Mouse (Mus musculus) right cerebral cortex, postnatal 14 days (tissue): ENCODE data around the gene Spsb4.

Experiments used
- DNase-seq: peaks from one replicate; pipeline ENCODE4 v3.0.0; 2022

Spsb4 gene

GRCm38 (mm10) chr9:97018677-97019147, at the start of gene Spsb4:
TSS of gene Spsb4 (minus strand) at chr9:97018843.
- peak; percentile 72 for DNase-seq

GRCm38 (mm10) chr9:97067761-97068160, 49.1 kb upstream of the Spsb4 start:
- DNase-seq = no peak

GRCm38 (mm10) chr9:97065885-97066284, 47.2 kb upstream of the Spsb4 start:
- DNase-seq = no peak

GRCm38 (mm10) chr9:97065216-97065615, 46.6 kb upstream of the Spsb4 start:
- DNase-seq = no peak

GRCm38 (mm10) chr9:97064161-97064560, 45.5 kb upstream of the Spsb4 start:
- DNase-seq = no peak

- DNase-seq = no peak
Measured at GRCm38 (mm10) chr9:97061696-97062095, 43.1 kb upstream of the Spsb4 start.

GRCm38 (mm10) chr9:97056541-97057338, 38.1 kb upstream of the Spsb4 start:
- no peak for DNase-seq

GRCm38 (mm10) chr9:97055906-97056305, 37.3 kb upstream of the Spsb4 start:
- DNase-seq = no peak

GRCm38 (mm10) chr9:97051176-97051575, 32.5 kb upstream of the Spsb4 start:
- no peak for DNase-seq

GRCm38 (mm10) chr9:97046240-97046639, 27.6 kb upstream of the Spsb4 start:
- DNase-seq = no peak

GRCm38 (mm10) chr9:97041633-97042032, 23.0 kb upstream of the Spsb4 start:
- no peak for DNase-seq

GRCm38 (mm10) chr9:97038010-97038409, 19.4 kb upstream of the Spsb4 start:
- DNase-seq = no peak

GRCm38 (mm10) chr9:97036656-97037055, 18.0 kb upstream of the Spsb4 start:
- DNase-seq = no peak

GRCm38 (mm10) chr9:97027361-97027760, 8.7 kb upstream of the Spsb4 start:
- DNase-seq = no peak

- DNase-seq = no peak
Measured at GRCm38 (mm10) chr9:97026006-97026405, 7.4 kb upstream of the Spsb4 start.

GRCm38 (mm10) chr9:97024451-97024850, 5.8 kb upstream of the Spsb4 start:
- no peak for DNase-seq

GRCm38 (mm10) chr9:97022948-97023347, 4.3 kb upstream of the Spsb4 start:
- no peak for DNase-seq

- DNase-seq = no peak
Measured at GRCm38 (mm10) chr9:97022371-97022770, 3.7 kb upstream of the Spsb4 start.

- no peak for DNase-seq
Measured at GRCm38 (mm10) chr9:97020152-97020551, 1.5 kb upstream of the Spsb4 start.

- DNase-seq = no peak
Measured at GRCm38 (mm10) chr9:97019686-97020085, 1.0 kb upstream of the Spsb4 start.

- no peak for DNase-seq
Measured at GRCm38 (mm10) chr9:97019231-97019630, 588 bp upstream of the Spsb4 start.

GRCm38 (mm10) chr9:97017811-97018641, 617 bp downstream of the Spsb4 start:
- peak; percentile 68 for DNase-seq

GRCm38 (mm10) chr9:97017121-97017810, 1.4 kb downstream of the Spsb4 start:
- no peak for DNase-seq
